Mouse (Mus musculus) lung, adult 10 weeks (tissue): ENCODE results near the gene Acp1. TPM values are rescaled to one million over a fixed set of nuclear protein-coding genes. Genes with fewer than 3 reads are reported as not detected.

Experiments used
- polyA plus RNA-seq: library from polyadenylated mRNA; stranded (reverse); fragments of 350-450 nt; fragmentation: Illumina TruSeq; extraction: RNeasy Lipid Tissue Mini Kit (QIAGEN cat#74804); gene quantifications from one replicate; pipeline ENCODE4 v1.2.3, GENCODE M21; 2014; ENCODE audit warnings: low read depth, low replicate concordance; ENCODE audit not compliant: insufficient read depth

Acp1 gene
- 25.2 TPM for polyA plus RNA-seq

DNA sequence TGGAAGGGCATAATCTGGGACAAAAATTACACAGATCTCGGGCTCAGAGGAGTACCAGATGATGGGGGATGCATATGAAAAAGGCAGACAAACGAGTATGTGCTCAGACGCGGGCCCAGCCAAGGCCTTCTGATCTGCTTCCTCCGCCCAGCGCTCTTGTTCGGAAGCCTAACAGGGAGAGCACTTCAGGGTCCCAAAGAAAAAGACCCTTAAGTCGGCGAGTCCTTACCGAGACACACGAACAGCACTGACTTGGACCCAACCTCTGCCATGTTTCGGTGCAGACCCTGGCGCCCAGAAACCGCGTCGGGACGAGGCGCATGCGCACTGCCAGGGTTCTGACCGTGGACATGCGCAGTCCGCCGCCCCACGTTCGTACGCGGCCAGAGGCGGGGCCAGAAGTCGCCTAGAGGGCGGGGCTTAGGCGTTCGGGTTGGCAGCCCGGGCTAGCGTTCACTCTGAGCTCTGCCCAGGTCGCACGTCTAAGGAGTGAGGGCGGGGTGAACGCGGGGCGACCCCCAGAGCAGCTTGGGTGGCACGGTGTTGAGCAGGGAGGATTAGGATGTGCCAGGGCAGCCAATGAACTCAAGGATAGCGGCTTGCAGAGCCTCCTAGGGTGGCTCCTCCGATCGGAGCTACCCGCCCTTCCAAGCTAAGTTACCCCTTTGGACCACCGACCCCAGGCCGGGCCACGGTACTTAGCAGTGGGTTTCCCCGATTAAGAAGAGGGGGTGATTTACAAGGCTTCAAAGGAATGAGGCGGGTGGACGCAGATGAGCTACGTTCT is at the start of gene Acp1, which contains the start of gene Sh3yl1:
Gene Acp1, minus strand, starts transcription at position 329 of the 787 bp plus-strand sequence.
Gene Sh3yl1, plus strand, starts transcription at position 408 of the 787 bp plus-strand sequence.

GRCm38 (mm10) chr12:30883986-30884621 is 27.3 kb downstream of the Acp1 start, which contains the start of gene Alkal2:
Alkal2 (plus strand) TSS chr12:30884322.

Other genes with a start within 250 kb of the Acp1 start
- 0.46 TPM for gene Alkal2, start 27.3 kb downstream of the Acp1 start, polyA plus RNA-seq
- 6.4 TPM for gene Sh3yl1, start 79 bp upstream of the Acp1 start, polyA plus RNA-seq
- 1.6 TPM for gene Fam110c, start 162.3 kb upstream of the Acp1 start, polyA plus RNA-seq